Mouse (Mus musculus) CH12.LX (cell line): ENCODE results near the gene Hoxa11.

Experiments used
- CTCF ChIP-seq, 2 experiments: IDR thresholded peaks in 1 of 2; conservative IDR thresholded peaks in 1 of 2; 2 replicates each; pipeline ENCODE4 v1.5.1; 2011 to 2012; ENCODE audit warnings: low read depth in 2 of 2, low read length in 2 of 2, improper control_type of control experiment in 1 of 2, inconsistent platforms in 1 of 2, mild to moderate bottlenecking in 1 of 2, moderate library complexity in 1 of 2
- E2F4 ChIP-seq: IDR thresholded peaks from 2 replicates; pipeline ENCODE4 v1.6.1; 2011; ENCODE audit warnings: low read depth, low read length, improper control_type of control experiment; ENCODE audit not compliant: insufficient replicate concordance
- MAX ChIP-seq: IDR thresholded peaks from 2 replicates; pipeline ENCODE4 v1.6.1; 2011; ENCODE audit warnings: low read length, improper control_type of control experiment
- MXI1 ChIP-seq: IDR thresholded peaks from 2 replicates; pipeline ENCODE4 v1.6.1; 2011; ENCODE audit warnings: mild to moderate bottlenecking, low read depth, low read length, improper control_type of control experiment
- NRF1 ChIP-seq: IDR thresholded peaks from 2 replicates; pipeline ENCODE4 v1.6.1; 2014; ENCODE audit warnings: low read depth, mild to moderate bottlenecking, inconsistent platforms, low read length, improper control_type of control experiment, moderate library complexity
- POLR2A ChIP-seq: IDR thresholded peaks from 2 replicates; pipeline ENCODE4 v1.6.1; 2011; ENCODE audit warnings: low read depth, mild to moderate bottlenecking, improper control_type of control experiment, low read length
- SMC3 ChIP-seq: IDR thresholded peaks from 2 replicates; pipeline ENCODE4 v1.6.1; 2011; ENCODE audit warnings: low read depth, low read length, improper control_type of control experiment
- TCF12 ChIP-seq: IDR thresholded peaks from 2 replicates; pipeline ENCODE4 v1.6.1; 2014; ENCODE audit warnings: low read depth, mild to moderate bottlenecking, inconsistent platforms, low read length, improper control_type of control experiment
- UBTF ChIP-seq: IDR thresholded peaks from 2 replicates; pipeline ENCODE4 v1.6.1; 2012; ENCODE audit warnings: low read depth, mild to moderate bottlenecking, inconsistent platforms, low read length, improper control_type of control experiment, moderate library complexity
- USF2 ChIP-seq: conservative IDR thresholded peaks from 2 replicates; pipeline ENCODE4 v1.6.1; 2011; ENCODE audit warnings: low read depth, low read length, improper control_type of control experiment
- ZC3H11A ChIP-seq: IDR thresholded peaks from 2 replicates; pipeline ENCODE4 v1.6.1; 2012; ENCODE audit warnings: low read depth, mild to moderate bottlenecking, inconsistent platforms, low read length, improper control_type of control experiment
- ZKSCAN1 ChIP-seq: IDR thresholded peaks from 2 replicates; pipeline ENCODE4 v1.6.1; 2012; ENCODE audit warnings: low read depth, inconsistent platforms, low read length, improper control_type of control experiment, borderline replicate concordance

DNA sequence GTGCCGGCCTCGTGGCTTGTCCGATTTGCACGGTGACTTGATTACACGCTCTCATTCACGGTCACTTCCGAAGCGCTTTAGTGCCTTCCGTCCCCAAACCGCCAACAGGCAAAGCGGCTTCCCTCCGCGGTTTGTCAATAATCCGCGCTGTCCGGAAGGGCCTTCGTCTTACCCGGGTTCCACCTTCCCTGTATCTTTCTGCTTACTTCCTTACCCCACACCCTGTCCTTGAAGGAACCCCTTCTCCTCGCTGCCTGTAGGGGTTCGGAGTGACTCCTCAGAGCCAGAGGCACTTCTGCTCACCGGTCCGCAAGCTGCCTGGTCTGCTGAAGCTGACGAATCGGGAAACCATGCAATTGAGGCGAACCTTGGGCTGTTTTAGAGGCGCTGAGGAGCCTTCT is 793 bp upstream of the Hoxa11 start:
- no peak for TF ChIP-seq POLR2A
- no peak for TF ChIP-seq CTCF (conservative IDR thresholded peaks at IDR 0.05 in 1 of 2, IDR thresholded peaks at IDR 0.05 in 1 of 2; ENCODE audit: low read depth in 2 of 2, low read length in 2 of 2)
- no peak for TF ChIP-seq MAX
- no peak for TF ChIP-seq NRF1
- no peak for TF ChIP-seq ZC3H11A
- no peak for TF ChIP-seq TCF12
- no peak for TF ChIP-seq MXI1
- TF ChIP-seq SMC3: no peak
- TF ChIP-seq UBTF: no peak
- TF ChIP-seq USF2: no peak
- no peak for TF ChIP-seq E2F4
- TF ChIP-seq ZKSCAN1: no peak
